Mouse (Mus musculus): ENCODE results near the gene Ppp1r13l. TPM values are rescaled to one million over a fixed set of nuclear protein-coding genes. Genes with fewer than 3 reads are reported as not detected.

The Ppp1r13l gene
- polyA plus RNA-seq, 1 experiment from 2014 or later: 6.4 TPM

MicroRNAs encoded within 50 kb of the gene (microRNA counts, 519-probe panel; counts per million panel counts)
- microRNA mmu-miR-343: 31.2 counts per million

Small RNA genes lying within 50 kb of the gene (microRNA-seq; reads per million reads assigned to microRNA genes)
- not detected for gene Mir343 (ENCODE audit: insufficient number of aligned reads)

Other genes with a start within 250 kb of the Ppp1r13l start
- gene Gm4969, start 241.4 kb upstream of the Ppp1r13l start, polyA plus RNA-seq (2014; fragmentation: Nextera tagmentation; extraction: Ambion mirVana): 1.2 and 1.4 TPM in 2 replicates
- 13.6 and 13.9 TPM in 2 replicates for gene Fbxo46, start 239.9 kb upstream of the Ppp1r13l start, polyA plus RNA-seq (2014; fragmentation: Nextera tagmentation; extraction: Ambion mirVana)
- gene Qpctl, start 210.5 kb upstream of the Ppp1r13l start, polyA plus RNA-seq (2014; fragmentation: Nextera tagmentation; extraction: Ambion mirVana): 13.8 and 13.9 TPM in 2 replicates
- 154 and 158 TPM in 2 replicates for gene Snrpd2, start 210.0 kb upstream of the Ppp1r13l start, polyA plus RNA-seq (2014; fragmentation: Nextera tagmentation; extraction: Ambion mirVana)
- gene Gipr, start 193.6 kb upstream of the Ppp1r13l start, polyA plus RNA-seq (2014; fragmentation: Nextera tagmentation; extraction: Ambion mirVana): 0.56 and 0.75 TPM in 2 replicates
- 2.0 and 2.1 TPM in 2 replicates for gene Eml2, start 183.3 kb upstream of the Ppp1r13l start, polyA plus RNA-seq (2014; fragmentation: Nextera tagmentation; extraction: Ambion mirVana)
- gene Gpr4, start 147.2 kb upstream of the Ppp1r13l start, polyA plus RNA-seq (2014; fragmentation: Nextera tagmentation; extraction: Ambion mirVana): 1.6 and 2.5 TPM in 2 replicates
- gene Opa3, start 131.4 kb upstream of the Ppp1r13l start, polyA plus RNA-seq (2014; fragmentation: Nextera tagmentation; extraction: Ambion mirVana): 54.1 and 59.8 TPM in 2 replicates
- 52.8 and 53.0 TPM in 2 replicates for gene Vasp, start 87.9 kb upstream of the Ppp1r13l start, polyA plus RNA-seq (2014; fragmentation: Nextera tagmentation; extraction: Ambion mirVana)
- gene Ppm1n, start 79.7 kb upstream of the Ppp1r13l start, polyA plus RNA-seq (2014; fragmentation: Nextera tagmentation; extraction: Ambion mirVana): 0.44 TPM in 1 of 2 replicates, not detected in the other
- gene Rtn2, start 77.1 kb upstream of the Ppp1r13l start, polyA plus RNA-seq (2014; fragmentation: Nextera tagmentation; extraction: Ambion mirVana): 47.3 and 54.7 TPM in 2 replicates
- not detected in 2 replicates for gene Fosb, start 49.7 kb upstream of the Ppp1r13l start, polyA plus RNA-seq (2014; fragmentation: Nextera tagmentation; extraction: Ambion mirVana)
- 94.4 and 100 TPM in 2 replicates for gene Ercc1, start 15.0 kb upstream of the Ppp1r13l start, polyA plus RNA-seq (2014; fragmentation: Nextera tagmentation; extraction: Ambion mirVana)
- 23.2 and 24.0 TPM in 2 replicates for gene Cd3eap, start 266 bp upstream of the Ppp1r13l start, polyA plus RNA-seq (2014; fragmentation: Nextera tagmentation; extraction: Ambion mirVana)
- 18.2 and 25.2 TPM in 2 replicates for gene Ercc2, start 22.3 kb downstream of the Ppp1r13l start, polyA plus RNA-seq (2014; fragmentation: Nextera tagmentation; extraction: Ambion mirVana)
- gene Klc3, start 44.4 kb downstream of the Ppp1r13l start, polyA plus RNA-seq (2014; fragmentation: Nextera tagmentation; extraction: Ambion mirVana): 2.0 and 2.8 TPM in 2 replicates
- not detected in 2 replicates for gene Ckm, start 45.0 kb downstream of the Ppp1r13l start, polyA plus RNA-seq (2014; fragmentation: Nextera tagmentation; extraction: Ambion mirVana)
- gene Mark4, start 99.1 kb downstream of the Ppp1r13l start, polyA plus RNA-seq (2014; fragmentation: Nextera tagmentation; extraction: Ambion mirVana): 11.0 and 13.2 TPM in 2 replicates
- gene Exoc3l2, start 103.6 kb downstream of the Ppp1r13l start, polyA plus RNA-seq (2014; fragmentation: Nextera tagmentation; extraction: Ambion mirVana): 1.2 and 1.4 TPM in 2 replicates
- 2.9 and 4.5 TPM in 2 replicates for gene Bloc1s3, start 148.6 kb downstream of the Ppp1r13l start, polyA plus RNA-seq (2014; fragmentation: Nextera tagmentation; extraction: Ambion mirVana)
- 43.7 and 54.1 TPM in 2 replicates for gene Trappc6a, start 148.6 kb downstream of the Ppp1r13l start, polyA plus RNA-seq (2014; fragmentation: Nextera tagmentation; extraction: Ambion mirVana)
- gene Nkpd1, start 158.1 kb downstream of the Ppp1r13l start, polyA plus RNA-seq (2014; fragmentation: Nextera tagmentation; extraction: Ambion mirVana): 0.11 TPM in 1 of 2 replicates, not detected in the other
- gene Ppp1r37, start 203.3 kb downstream of the Ppp1r13l start, polyA plus RNA-seq (2014; fragmentation: Nextera tagmentation; extraction: Ambion mirVana): 5.1 and 7.8 TPM in 2 replicates
- gene Zfp296, start 217.5 kb downstream of the Ppp1r13l start, polyA plus RNA-seq (2014; fragmentation: Nextera tagmentation; extraction: Ambion mirVana): 0.40 and 0.47 TPM in 2 replicates
- 151 and 156 TPM in 2 replicates for gene Gemin7, start 217.8 kb downstream of the Ppp1r13l start, polyA plus RNA-seq (2014; fragmentation: Nextera tagmentation; extraction: Ambion mirVana)
- 59.7 and 64.1 TPM in 2 replicates for gene Clasrp, start 244.7 kb downstream of the Ppp1r13l start, polyA plus RNA-seq (2014; fragmentation: Nextera tagmentation; extraction: Ambion mirVana)

Measured in forebrain, embryonic 11.5 days (tissue).